Mouse (Mus musculus): Measurements from ENCODE around the gene 1700014D04Rik.
"Not testable (repeated sequence)": the region's sequence is repeated elsewhere in the genome, so short reads cannot be mapped to it uniquely, and the experiment has no call there.

1700014D04Rik gene

GRCm38 (mm10) chr13:59738455-59738854, 8.1 kb downstream of the 1700014D04Rik start:
- in situ Hi-C loops (cut with MboI; ENCODE audit: low sequenced_read_pairs), result loop anchor here (25.0 kb wide), 1 partner anchor 301 kb away; no protein-coding TSS in a partner anchor

DNA sequence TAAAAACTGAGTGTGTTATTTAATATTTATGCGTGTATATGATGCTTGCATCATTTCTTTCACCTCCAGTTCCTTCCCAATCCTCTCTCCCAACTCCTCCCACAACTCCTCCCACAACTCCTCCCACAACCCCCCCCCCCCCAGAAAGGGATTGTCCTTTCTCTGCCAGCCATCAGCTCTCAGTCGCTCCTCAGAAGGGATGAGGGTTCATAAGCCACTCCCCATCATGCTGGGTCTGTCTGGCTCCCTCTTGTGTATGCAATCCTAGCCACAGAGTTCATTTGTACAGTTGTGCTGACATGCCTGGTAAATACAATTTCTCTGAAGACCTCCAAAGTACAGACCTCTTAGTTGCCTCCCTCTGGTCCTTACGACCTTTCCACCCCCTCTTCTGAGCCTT, 11.4 kb downstream of the 1700014D04Rik start:
- in situ Hi-C loops (cut with MboI; ENCODE audit: low sequenced_read_pairs), result loop anchor here (25.0 kb wide), 1 partner anchor 298 kb away; no protein-coding TSS in a partner anchor

GRCm38 (mm10) chr13:59734347-59734746, 12.2 kb downstream of the 1700014D04Rik start:
- in situ Hi-C loops (cut with MboI; ENCODE audit: low sequenced_read_pairs), result loop anchor here (25.0 kb wide), 1 partner anchor 297 kb away; no protein-coding TSS in a partner anchor

- in situ Hi-C loops (cut with MboI; ENCODE audit: low sequenced_read_pairs), result loop anchor here (25.0 kb wide), 1 partner anchor 297 kb away; no protein-coding TSS in a partner anchor
These were observed 12.6 kb downstream of the 1700014D04Rik start for GRCm38 (mm10) chr13:59733936-59734335.

GRCm38 (mm10) chr13:59731652-59732051, 14.9 kb downstream of the 1700014D04Rik start, which contains the start of gene Spata31d1d:
Spata31d1d (minus strand) TSS chr13:59731752.
- in situ Hi-C loops (cut with MboI; ENCODE audit: low sequenced_read_pairs), result loop anchor here (25.0 kb wide), 1 partner anchor 294 kb away; no protein-coding TSS in a partner anchor

GRCm38 (mm10) chr13:59728378-59729093, 18.0 kb downstream of the 1700014D04Rik start:
- in situ Hi-C loops (cut with MboI; ENCODE audit: low sequenced_read_pairs), result loop anchor here (25.0 kb wide), 1 partner anchor 291 kb away; no protein-coding TSS in a partner anchor

DNA sequence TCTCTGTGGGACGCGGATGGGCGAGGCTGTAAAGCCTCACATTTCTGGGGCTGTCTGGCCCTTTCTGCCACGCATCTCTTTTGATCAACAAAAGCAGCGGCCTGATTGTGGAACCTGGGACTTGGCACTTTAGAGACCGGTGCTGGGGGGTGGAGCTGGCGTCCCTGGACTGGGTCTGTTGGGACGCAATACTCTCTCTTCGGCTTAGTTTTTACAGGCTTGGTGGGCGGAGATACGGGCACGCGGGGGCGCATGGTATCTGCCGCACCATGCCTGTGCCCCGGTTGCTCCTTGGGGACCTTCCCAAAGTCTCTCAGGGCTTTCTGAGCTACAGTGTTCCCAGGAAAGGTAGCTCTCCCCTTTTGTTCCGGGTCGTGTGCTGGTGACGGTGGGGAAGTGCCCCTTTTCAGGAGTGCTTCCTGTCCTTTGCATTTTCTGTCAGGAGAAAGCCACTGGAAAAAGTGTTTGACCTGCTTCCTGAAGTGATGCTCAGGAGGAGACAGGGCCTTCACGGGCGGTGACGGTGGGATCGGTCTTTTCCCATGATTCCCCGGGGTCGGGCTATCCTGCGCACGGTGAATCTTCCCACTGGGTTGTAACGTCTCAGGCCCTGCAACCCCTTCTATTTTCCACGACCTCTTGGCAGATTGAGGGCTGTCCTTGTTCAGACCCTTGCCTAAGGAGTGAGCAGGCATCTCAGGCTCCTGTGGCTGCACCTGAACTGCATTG, 20.2 kb downstream of the 1700014D04Rik start:
- in situ Hi-C loops (cut with MboI; ENCODE audit: low sequenced_read_pairs), result loop anchor here (25.0 kb wide), 1 partner anchor 289 kb away; no protein-coding TSS in a partner anchor

- in situ Hi-C loops (cut with MboI; ENCODE audit: low sequenced_read_pairs), result not testable (repeated sequence)
These were observed 24.5 kb downstream of the 1700014D04Rik start for GRCm38 (mm10) chr13:59722089-59722488.

GRCm38 (mm10) chr13:59719475-59719874, 27.1 kb downstream of the 1700014D04Rik start:
- in situ Hi-C loops (cut with MboI; ENCODE audit: low sequenced_read_pairs), result no loop called here

GRCm38 (mm10) chr13:59718857-59719440, 27.6 kb downstream of the 1700014D04Rik start:
- in situ Hi-C loops (cut with MboI; ENCODE audit: low sequenced_read_pairs), result not testable (repeated sequence)

DNA sequence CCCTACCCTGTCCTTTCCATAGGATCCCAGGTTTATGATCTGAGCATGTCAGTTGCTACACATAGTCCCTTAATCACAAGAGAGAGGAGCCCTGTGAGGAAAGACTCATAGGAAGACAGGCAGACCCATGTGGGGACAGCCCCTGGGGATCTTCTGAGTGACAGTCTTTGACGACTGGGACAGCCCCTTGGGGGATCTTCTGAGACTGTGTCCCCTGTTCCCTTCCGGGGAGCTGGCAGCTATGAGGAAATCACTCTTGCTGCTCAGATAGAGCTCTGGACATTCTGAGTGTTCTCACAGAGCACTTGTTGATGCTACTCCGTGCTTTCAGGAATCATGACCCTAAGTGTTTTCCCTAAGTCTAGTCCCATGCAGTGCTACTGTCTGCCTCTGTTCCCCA, 32.8 kb downstream of the 1700014D04Rik start:
- in situ Hi-C loops (cut with MboI; ENCODE audit: low sequenced_read_pairs), result no loop called here

- in situ Hi-C loops (cut with MboI; ENCODE audit: low sequenced_read_pairs), result not testable (repeated sequence)
These were observed 34.6 kb downstream of the 1700014D04Rik start, which contains the start of gene Spata31d1b for GRCm38 (mm10) chr13:59711984-59712383. Spata31d1b (plus strand) TSS chr13:59712284.

DNA sequence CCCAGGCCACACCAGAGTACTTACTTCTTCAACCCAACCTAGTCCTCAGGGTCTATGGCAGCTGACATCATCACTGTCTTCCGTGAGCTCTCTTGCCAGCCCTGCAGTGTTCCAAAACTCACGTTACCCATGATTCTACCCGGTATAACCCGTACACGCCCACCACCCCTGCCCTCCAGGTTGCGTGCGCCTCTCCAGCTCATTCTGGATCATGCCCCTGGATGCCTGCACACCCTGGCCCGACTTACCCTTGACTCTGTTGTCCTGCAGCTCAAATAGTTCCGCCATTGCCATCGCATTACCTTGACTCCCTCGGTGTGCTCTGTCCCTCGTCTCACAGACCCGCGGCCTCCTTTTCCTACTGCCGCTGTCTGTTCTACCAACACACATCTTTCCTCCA, 36.3 kb downstream of the 1700014D04Rik start, which contains the start of gene Spata31d1a:
Gene Spata31d1a (minus strand): TSS at position 101 of the 400 bp plus-strand sequence.
- in situ Hi-C loops (cut with MboI; ENCODE audit: low sequenced_read_pairs), result no loop called here

DNA sequence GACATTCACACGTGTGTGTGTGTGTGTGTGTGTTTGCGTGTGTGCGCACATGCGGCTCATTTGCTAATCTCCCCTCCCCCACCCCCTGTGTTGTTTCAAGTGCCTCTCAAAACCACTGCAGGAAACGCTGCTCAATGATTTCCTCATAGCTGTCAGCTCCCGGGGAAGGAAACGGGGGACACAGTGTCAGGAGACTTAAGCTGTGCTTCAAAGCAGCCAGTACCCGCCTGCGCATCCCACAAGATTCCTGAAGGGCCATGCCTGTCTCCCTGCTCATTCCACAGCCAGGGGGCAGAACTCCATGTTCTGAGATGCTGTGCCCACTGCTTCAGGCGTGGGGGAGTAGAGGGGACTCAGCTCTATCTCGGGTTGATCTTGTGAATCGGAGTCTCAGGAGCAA, 42.0 kb downstream of the 1700014D04Rik start:
- in situ Hi-C loops (cut with MboI; ENCODE audit: low sequenced_read_pairs), result no loop called here

- in situ Hi-C loops (cut with MboI; ENCODE audit: low sequenced_read_pairs), result no loop called here
These were observed 43.0 kb downstream of the 1700014D04Rik start for GRCm38 (mm10) chr13:59703514-59703913.

DNA sequence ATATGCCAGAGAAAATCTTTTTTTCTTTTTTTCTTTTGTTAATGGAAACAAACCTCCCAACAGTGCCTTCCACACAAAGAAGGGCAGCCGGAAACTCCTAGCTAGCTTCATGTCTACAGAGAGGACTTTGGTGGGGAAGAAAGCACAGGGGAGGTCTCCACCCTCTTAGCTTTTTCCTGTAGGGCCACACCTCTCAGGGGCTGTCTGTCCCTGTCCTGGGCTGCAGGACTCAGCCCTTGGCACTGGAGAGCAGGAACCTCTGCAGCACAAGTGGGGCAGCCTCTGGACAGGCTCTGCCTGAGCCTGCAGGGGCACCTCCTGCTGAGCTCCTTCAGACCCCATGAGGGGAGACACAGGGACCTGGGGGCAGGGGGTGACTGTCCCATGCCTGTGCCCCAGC, 46.4 kb downstream of the 1700014D04Rik start:
- in situ Hi-C loops (cut with MboI; ENCODE audit: low sequenced_read_pairs), result not testable (repeated sequence)

GRCm38 (mm10) chr13:59699131-59699530, 47.4 kb downstream of the 1700014D04Rik start:
- in situ Hi-C loops (cut with MboI; ENCODE audit: low sequenced_read_pairs), result no loop called here

GRCm38 (mm10) chr13:59695781-59696180, 50.8 kb downstream of the 1700014D04Rik start:
- in situ Hi-C loops (cut with MboI; ENCODE audit: low sequenced_read_pairs), result no loop called here

GRCm38 (mm10) chr13:59694008-59694407, 52.5 kb downstream of the 1700014D04Rik start, which contains the start of gene 4921517D22Rik:
4921517D22Rik (minus strand) TSS chr13:59694108.
- in situ Hi-C loops (cut with MboI; ENCODE audit: low sequenced_read_pairs), result no loop called here

DNA sequence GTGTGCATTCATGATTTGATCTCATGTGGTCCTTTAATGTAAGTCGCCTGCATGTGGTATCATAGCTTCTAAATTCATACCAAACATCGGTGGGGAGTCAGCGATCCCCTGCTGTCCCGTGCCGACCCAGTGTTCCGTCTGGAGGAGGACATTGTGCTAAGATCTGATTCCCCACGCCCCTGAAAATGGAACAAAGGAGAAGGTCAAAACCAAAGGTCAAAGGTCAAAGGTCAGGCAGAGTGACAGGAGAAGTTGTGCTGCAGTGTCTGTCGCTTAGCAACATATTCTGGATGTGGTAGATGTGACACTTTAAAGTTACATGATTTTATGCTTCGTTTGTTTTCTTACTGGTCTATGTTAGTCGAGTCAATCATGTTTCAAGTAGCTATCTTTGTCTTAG, 55.1 kb downstream of the 1700014D04Rik start:
- in situ Hi-C loops (cut with MboI; ENCODE audit: low sequenced_read_pairs), result no loop called here

Measured in CH12F3 (cell line).